Mouse (Mus musculus) layer of hippocampus, postnatal 10 days (tissue): ENCODE data around the gene Ces1f. TPM values are rescaled to one million over a fixed set of nuclear protein-coding genes. Genes with fewer than 3 reads are reported as not detected.

Experiments used
- DNase-seq, 2 experiments: peaks; one replicate each; pipeline ENCODE4 v3.0.0; 2021; ENCODE audit warnings: low spot score in 2 of 2
- total RNA-seq, 2 experiments: library from RNA; stranded (reverse); gene quantifications; 2 replicates each; pipeline ENCODE4 v1.2.3; 2021

Ces1f gene
- total RNA-seq, 2 experiments from 2014 or later: not detected

GRCm38 (mm10) chr8:93211091-93211490 is 68.5 kb downstream of the Ces1f start:
- no peak for DNase-seq

Other genes with a start within 250 kb of the Ces1f start
- not detected for gene Ces1a, start 231.6 kb downstream of the Ces1f start, total RNA-seq
- not detected for gene Ces1b, start 199.7 kb downstream of the Ces1f start, total RNA-seq
- not detected for gene Ces1c, start 148.5 kb downstream of the Ces1f start, total RNA-seq
- not detected for gene Ces1d, start 81.9 kb downstream of the Ces1f start, total RNA-seq
- gene Ces1e, start 50.1 kb downstream of the Ces1f start, total RNA-seq: not detected
- gene Ces1g, start 57.6 kb upstream of the Ces1f start, total RNA-seq: not detected
- gene Ces1h, start 100.0 kb upstream of the Ces1f start, total RNA-seq: not detected